Mouse (Mus musculus) heart, embryonic 15.5 days (tissue): Measurements from ENCODE around the gene Ireb2. TPM values are rescaled to one million over a fixed set of nuclear protein-coding genes. Genes with fewer than 3 reads are reported as not detected.
A peak's percentile ranks its signal among the peaks of the same experiment; 100 is the strongest.
"Not testable (repeated sequence)": the region's sequence is repeated elsewhere in the genome, so short reads cannot be mapped to it uniquely, and the experiment has no call there.

Source experiments
- ATAC-seq: fragments of 200-750 bp; cut with Nextera tagmentation; replicated peaks from 2 replicates; pipeline ENCODE4 v1.8.0; 2017; ENCODE audit warnings: low read depth, moderate TSS enrichment; ENCODE audit not compliant: insufficient number of reproducible peaks, insufficient read depth, low FRiP score
- H3K27ac ChIP-seq: fragments of 300-500 bp; sonication (generic); 2 replicates; pipeline ENCODE4 v1.5.1; 2015; ENCODE audit warnings: mild to moderate bottlenecking, inconsistent platforms
- H3K27me3 ChIP-seq: fragments of 300-500 bp; sonication (generic); 2 replicates; pipeline ENCODE4 v1.6.1; 2015; ENCODE audit warnings: inconsistent platforms
- H3K36me3 ChIP-seq: fragments of 300-500 bp; sonication (generic); 2 replicates; pipeline ENCODE4 v1.6.1; 2015; ENCODE audit warnings: mild to moderate bottlenecking, inconsistent platforms
- H3K4me1 ChIP-seq: fragments of 300-500 bp; sonication (generic); replicated peaks from 2 replicates; pipeline ENCODE4 v1.6.1; 2015; ENCODE audit warnings: inconsistent platforms
- H3K4me2 ChIP-seq: fragments of 300-500 bp; sonication (generic); 2 replicates; pipeline ENCODE4 v1.6.1; 2015; ENCODE audit warnings: inconsistent platforms, mild to moderate bottlenecking, moderate library complexity
- H3K4me3 ChIP-seq: fragments of 300-500 bp; sonication (generic); 2 replicates; pipeline ENCODE4 v1.5.1; 2015; ENCODE audit warnings: mild to moderate bottlenecking, inconsistent platforms
- H3K9ac ChIP-seq: fragments of 300-500 bp; sonication (generic); 2 replicates; pipeline ENCODE4 v1.6.1; 2015; ENCODE audit warnings: mild to moderate bottlenecking, inconsistent platforms
- H3K9me3 ChIP-seq: fragments of 300-500 bp; sonication (generic); replicated peaks from 2 replicates; pipeline ENCODE4 v1.6.1; 2016; ENCODE audit warnings: inconsistent platforms
- WGBS: fragments of 180-500 bp; shearing (Covaris S2); methylation state at CpG from one replicate; pipeline ENCODE4 v1.1.7; 2015; ENCODE audit warnings: mixed read lengths; 5-methylcytosine and 5-hydroxymethylcytosine counted together
- polyA plus RNA-seq: library from polyadenylated mRNA; unstranded; fragments of >200 nt; fragmentation: Nextera tagmentation; extraction: Ambion mirVana; gene quantifications from 2 replicates; pipeline ENCODE4 v1.2.1, GENCODE M21; 2015

Gene Ireb2
- polyA plus RNA-seq, result 18.2 and 19.7 TPM in 2 replicates

- Histone ChIP-seq H3K4me1 (peaks cover 9% of the 10 kb centered on the region), H3K4me3 (peak within 1 kb of the TSS; percentile 99), H3K36me3 (peaks cover 26% of the 10 kb centered on the region), H3K27me3 (no peaks in the 10 kb centered on the region), H3K27ac (peak within 1 kb of the TSS; percentile 95), H3K9ac (peak within 1 kb of the TSS; percentile 99), H3K4me2 (peak within 1 kb of the TSS; percentile 72), H3K9me3 (no peaks in the 10 kb centered on the region)
- peak; percentile 98 for ATAC-seq
- WGBS, result under 1% methylated on average over 71 of the region's 72 CpGs
Observed at GRCm38 (mm10) chr9:54863363-54864281, at the start of gene Ireb2. Ireb2 (plus strand) TSS chr9:54863789.

GRCm38 (mm10) chr9:54816508-54817201, 46.9 kb upstream of the Ireb2 start:
- H3K9ac ChIP-seq, result no peak overlapping the region
- H3K4me3 ChIP-seq, result no peak overlapping the region
- WGBS, result 78% methylated on average over 10 of the region's 10 CpGs
- H3K27ac ChIP-seq, result no peak overlapping the region
- H3K36me3 ChIP-seq, result no peaks in the 10 kb centered on the region
- no peaks in the 10 kb centered on the region for H3K9me3 ChIP-seq
- H3K4me1 ChIP-seq, result no peaks in the 10 kb centered on the region
- peaks cover 26% of the 10 kb centered on the region for H3K27me3 ChIP-seq
- ATAC-seq, result no peak
- H3K4me2 ChIP-seq, result no peak overlapping the region

- Histone ChIP-seq H3K9ac (no peak overlapping the region), H3K9me3 (no peaks in the 10 kb centered on the region), H3K4me3 (no peak overlapping the region), H3K4me2 (no peak overlapping the region), H3K27me3 (peaks cover 26% of the 10 kb centered on the region), H3K36me3 (no peaks in the 10 kb centered on the region), H3K4me1 (no peaks in the 10 kb centered on the region), H3K27ac (no peak overlapping the region)
- 52% methylated on average over 5 of the region's 5 CpGs for WGBS
- ATAC-seq, result no peak
Observed at GRCm38 (mm10) chr9:54821442-54822100, 42.0 kb upstream of the Ireb2 start.

- Histone ChIP-seq H3K4me3 (no peak overlapping the region), H3K36me3 (no peaks in the 10 kb centered on the region), H3K27me3 (no peaks in the 10 kb centered on the region), H3K9me3 (no peaks in the 10 kb centered on the region), H3K4me2 (no peak overlapping the region), H3K4me1 (no peaks in the 10 kb centered on the region), H3K9ac (no peak overlapping the region), H3K27ac (no peak overlapping the region)
- ATAC-seq, result no peak
- WGBS, result 31% methylated on average over 2 of the region's 2 CpGs
Observed at GRCm38 (mm10) chr9:54829760-54830159, 33.8 kb upstream of the Ireb2 start.

- H3K4me3 ChIP-seq, result no peak overlapping the region
- no peaks in the 10 kb centered on the region for H3K4me1 ChIP-seq
- no peak overlapping the region for H3K4me2 ChIP-seq
- no peak for ATAC-seq
- 42% methylated on average over 3 of the region's 3 CpGs for WGBS
- no peak overlapping the region for H3K9ac ChIP-seq
- no peaks in the 10 kb centered on the region for H3K36me3 ChIP-seq
- H3K27ac ChIP-seq, result no peak overlapping the region
- no peaks in the 10 kb centered on the region for H3K27me3 ChIP-seq
- H3K9me3 ChIP-seq, result no peaks in the 10 kb centered on the region
Observed at GRCm38 (mm10) chr9:54830624-54831023, 33.0 kb upstream of the Ireb2 start.

- no peak overlapping the region for H3K27ac ChIP-seq
- no peak for ATAC-seq
- no peak overlapping the region for H3K9ac ChIP-seq
- H3K4me2 ChIP-seq, result no peak overlapping the region
- H3K36me3 ChIP-seq, result no peaks in the 10 kb centered on the region
- no peaks in the 10 kb centered on the region for H3K4me1 ChIP-seq
- WGBS, result 56% methylated on average over 1 of the region's 1 CpGs
- no peaks in the 10 kb centered on the region; the same call in 1 of the 2 replicates for H3K27me3 ChIP-seq
- no peak overlapping the region for H3K4me3 ChIP-seq
- no peaks in the 10 kb centered on the region for H3K9me3 ChIP-seq
Observed at GRCm38 (mm10) chr9:54833831-54834230, 29.8 kb upstream of the Ireb2 start.

- H3K4me1 ChIP-seq, H3K4me2 ChIP-seq, H3K27ac ChIP-seq, H3K9ac ChIP-seq, H3K4me3 ChIP-seq, H3K27me3 ChIP-seq, ATAC-seq, H3K36me3 ChIP-seq, H3K9me3 ChIP-seq: not testable (repeated sequence)
- 75% methylated on average over 6 of the region's 6 CpGs for WGBS
Observed at GRCm38 (mm10) chr9:54835951-54836717, 27.5 kb upstream of the Ireb2 start.

GRCm38 (mm10) chr9:54837835-54838234, 25.8 kb upstream of the Ireb2 start:
- no peaks in the 10 kb centered on the region for H3K9me3 ChIP-seq
- no peak overlapping the region for H3K4me3 ChIP-seq
- H3K27me3 ChIP-seq, result no peaks in the 10 kb centered on the region; the same call in 1 of the 2 replicates
- no peaks in the 10 kb centered on the region for H3K36me3 ChIP-seq
- no peak for ATAC-seq
- H3K4me1 ChIP-seq, result no peaks in the 10 kb centered on the region
- WGBS, result 60% methylated on average over 7 of the region's 7 CpGs
- H3K9ac ChIP-seq, result no peak overlapping the region
- H3K4me2 ChIP-seq, result no peak overlapping the region
- no peak overlapping the region for H3K27ac ChIP-seq

GRCm38 (mm10) chr9:54840145-54840544, 23.4 kb upstream of the Ireb2 start:
- H3K9me3 ChIP-seq, result no peaks in the 10 kb centered on the region
- ATAC-seq, result no peak
- no peak overlapping the region for H3K4me3 ChIP-seq
- WGBS, result 68% methylated on average over 1 of the region's 1 CpGs
- H3K4me1 ChIP-seq, result no peaks in the 10 kb centered on the region
- H3K36me3 ChIP-seq, result no peaks in the 10 kb centered on the region
- no peak overlapping the region for H3K4me2 ChIP-seq
- no peaks in the 10 kb centered on the region; the same call in 1 of the 2 replicates for H3K27me3 ChIP-seq
- H3K27ac ChIP-seq, result no peak overlapping the region
- no peak overlapping the region for H3K9ac ChIP-seq

GRCm38 (mm10) chr9:54842311-54842710, 21.3 kb upstream of the Ireb2 start:
- Histone ChIP-seq H3K4me1 (no peaks in the 10 kb centered on the region), H3K9ac (no peak overlapping the region), H3K4me2 (no peak overlapping the region), H3K9me3 (no peaks in the 10 kb centered on the region), H3K4me3 (no peak overlapping the region), H3K36me3 (no peaks in the 10 kb centered on the region), H3K27ac (no peak overlapping the region), H3K27me3 (no peaks in the 10 kb centered on the region; the same call in 1 of the 2 replicates)
- ATAC-seq, result no peak
- 82% methylated on average over 5 of the region's 5 CpGs for WGBS
